Mouse (Mus musculus): ENCODE data around the gene Sh2d3c.

Gene Sh2d3c

GRCm38 (mm10) chr2:32720681-32721229 is at the start of gene Sh2d3c:
Gene Sh2d3c, plus strand, starts transcription at chr2:32721055.
- peak; percentile 72 for DNase-seq

GRCm38 (mm10) chr2:32671147-32671546 is 49.7 kb upstream of the Sh2d3c start:
- DNase-seq, result no peak

GRCm38 (mm10) chr2:32671907-32672595 is 48.8 kb upstream of the Sh2d3c start:
- DNase-seq, result no peak

GRCm38 (mm10) chr2:32673176-32673917 is 47.5 kb upstream of the Sh2d3c start:
- DNase-seq, result peak; percentile 73

- DNase-seq, result no peak
Measured at GRCm38 (mm10) chr2:32676821-32677220, 44.0 kb upstream of the Sh2d3c start.

- no peak for DNase-seq
Measured at GRCm38 (mm10) chr2:32677683-32678082, 43.2 kb upstream of the Sh2d3c start.

- peak; percentile 59 for DNase-seq
Measured at GRCm38 (mm10) chr2:32680051-32680451, 40.8 kb upstream of the Sh2d3c start.

GRCm38 (mm10) chr2:32680961-32681650 is 39.7 kb upstream of the Sh2d3c start:
- no peak for DNase-seq

- DNase-seq, result no peak
Measured at GRCm38 (mm10) chr2:32681754-32682153, 39.1 kb upstream of the Sh2d3c start.

GRCm38 (mm10) chr2:32682721-32683417 is 38.0 kb upstream of the Sh2d3c start:
- DNase-seq, result no peak

- no peak for DNase-seq
Measured at GRCm38 (mm10) chr2:32683701-32684100, 37.2 kb upstream of the Sh2d3c start.

- no peak for DNase-seq
Measured at GRCm38 (mm10) chr2:32684681-32685428, 36.0 kb upstream of the Sh2d3c start.

GRCm38 (mm10) chr2:32685807-32686206 is 35.0 kb upstream of the Sh2d3c start:
- DNase-seq, result no peak

GRCm38 (mm10) chr2:32686640-32687039 is 34.2 kb upstream of the Sh2d3c start:
- no peak for DNase-seq

- DNase-seq, result no peak
Measured at GRCm38 (mm10) chr2:32687562-32687961, 33.3 kb upstream of the Sh2d3c start.

GRCm38 (mm10) chr2:32689420-32689819 is 31.4 kb upstream of the Sh2d3c start:
- peak; percentile 94 for DNase-seq

GRCm38 (mm10) chr2:32691041-32691440 is 29.8 kb upstream of the Sh2d3c start:
- no peak for DNase-seq

- DNase-seq, result no peak
Measured at GRCm38 (mm10) chr2:32692496-32692895, 28.4 kb upstream of the Sh2d3c start.

- DNase-seq, result no peak
Measured at GRCm38 (mm10) chr2:32693282-32693681, 27.6 kb upstream of the Sh2d3c start.

- peak; percentile 98 for DNase-seq
Measured at GRCm38 (mm10) chr2:32693823-32694411, 26.9 kb upstream of the Sh2d3c start.

GRCm38 (mm10) chr2:32694691-32695090 is 26.2 kb upstream of the Sh2d3c start:
- DNase-seq, result no peak

GRCm38 (mm10) chr2:32699680-32700079 is 21.2 kb upstream of the Sh2d3c start:
- DNase-seq, result no peak

Data from lung, postnatal 10 days (tissue).